Mouse (Mus musculus): ENCODE results near the gene Gm8374.
"Not testable (repeated sequence)": the region's sequence is repeated elsewhere in the genome, so short reads cannot be mapped to it uniquely, and the experiment has no call there.

Gene Gm8374

DNA sequence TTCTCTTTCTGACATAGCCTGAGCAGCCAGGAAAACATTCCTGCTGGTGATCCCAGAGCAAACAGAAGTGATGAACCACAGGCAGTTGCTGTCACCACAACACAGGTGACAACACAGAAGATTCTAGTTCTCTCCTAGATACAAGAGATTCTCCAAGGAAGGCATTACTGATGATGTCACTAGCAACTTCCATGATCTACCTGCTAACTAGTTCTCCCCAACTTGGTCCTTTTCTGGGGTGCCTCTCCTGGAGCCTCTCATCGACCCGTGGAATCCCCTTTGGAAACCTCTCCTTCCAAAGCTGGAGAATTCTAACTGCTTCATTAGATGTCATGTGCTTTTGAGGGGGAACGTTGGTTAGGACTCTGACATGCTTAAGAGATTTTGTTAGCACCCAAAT lies at the start of gene Gm8374:
TSS of gene Gm8374 (minus strand) at position 101 of the 400 bp plus-strand sequence.
- not testable (repeated sequence) for DNase-seq (ENCODE audit: low read depth, low spot score)

DNA sequence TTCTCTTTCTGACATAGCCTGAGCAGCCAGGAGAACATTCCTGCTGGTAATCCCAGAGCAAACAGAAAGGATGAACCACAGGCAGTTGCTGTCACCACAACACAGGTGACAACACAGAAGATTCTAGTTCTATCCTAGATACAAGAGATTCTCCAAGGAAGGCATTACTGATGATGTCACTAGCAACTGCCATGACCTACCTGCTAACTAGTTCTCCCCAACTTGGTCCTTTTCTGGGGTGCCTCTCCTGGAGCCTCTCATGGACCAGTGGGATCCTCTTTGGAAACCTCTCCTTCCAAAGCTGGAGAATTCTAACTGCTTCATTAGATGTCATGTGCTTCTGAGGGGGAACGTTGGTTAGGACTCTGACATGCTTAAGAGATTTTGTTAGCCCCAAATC lies 32.6 kb downstream of the Gm8374 start, which contains the start of gene Gm5797:
TSS of gene Gm5797 (minus strand) at position 101 of the 400 bp plus-strand sequence.
- not testable (repeated sequence) for DNase-seq (ENCODE audit: low read depth, low spot score)

DNA sequence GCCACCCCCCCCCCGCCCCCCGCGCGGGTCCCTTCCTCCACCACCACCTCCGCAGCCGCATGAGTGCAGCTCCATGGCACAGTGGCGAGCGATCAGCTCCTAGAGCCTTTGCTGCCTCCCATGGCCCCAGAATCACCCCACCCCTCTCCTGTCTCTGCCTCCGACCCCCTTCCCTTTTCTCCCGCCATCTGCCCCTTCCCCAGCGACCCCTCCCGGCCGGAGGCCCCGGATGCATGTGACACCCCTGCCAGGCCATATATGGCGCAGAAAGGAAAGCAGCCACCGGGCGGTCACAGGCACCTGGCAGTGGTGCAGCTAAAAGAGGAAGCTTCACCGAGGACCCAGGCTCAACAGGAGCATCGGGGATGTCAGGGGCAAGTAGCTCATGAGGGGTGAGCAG lies 49.8 kb downstream of the Gm8374 start:
- DNase-seq (ENCODE audit: low read depth, low spot score), result not testable (repeated sequence)

DNA sequence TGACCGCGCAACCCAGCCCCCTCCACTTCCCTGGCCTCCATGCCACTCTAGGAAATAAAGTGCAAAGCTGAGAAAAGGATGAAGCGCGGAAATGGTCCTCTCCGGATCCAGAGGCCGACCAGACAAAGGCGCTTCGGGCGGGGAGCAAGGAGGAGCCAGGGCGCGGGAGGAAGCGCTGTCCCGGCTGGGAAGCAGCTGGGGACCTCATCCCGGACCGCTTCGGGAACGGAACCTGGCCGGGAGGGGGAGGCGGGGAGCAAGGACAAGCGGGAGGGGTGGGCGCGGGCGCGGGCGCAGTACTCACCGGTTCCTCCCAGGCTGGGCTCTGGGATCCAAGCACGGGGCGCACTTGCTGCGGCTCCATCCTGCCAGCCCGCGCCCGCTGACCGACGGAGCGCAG lies 50.3 kb downstream of the Gm8374 start, which contains the start of gene Gm3739:
TSS of gene Gm3739 (minus strand) at position 389 of the 400 bp plus-strand sequence.
- not testable (repeated sequence) for DNase-seq (ENCODE audit: low read depth, low spot score)

All from skeletal muscle tissue, adult 2 months (tissue).